Mouse (Mus musculus) liver, embryonic 14.5 days (tissue): ENCODE data around the gene Btc. TPM values are rescaled to one million over a fixed set of nuclear protein-coding genes. Genes with fewer than 3 reads are reported as not detected.

Experiments used
- ATAC-seq: fragments of 200-750 bp; cut with Nextera tagmentation; 2 replicates; pipeline ENCODE4 v1.8.0; 2017; ENCODE audit warnings: moderate number of reproducible peaks, mild to moderate bottlenecking, moderate library complexity; ENCODE audit not compliant: insufficient read depth
- DNase-seq, 3 experiments: peaks; one replicate each; pipeline ENCODE4 v3.0.0-alpha.2; 2012 to 2013; ENCODE audit warnings: low read depth in 3 of 3, low spot score in 3 of 3
- H3K27ac ChIP-seq: fragments of 300-500 bp; sonication (generic); 2 replicates; pipeline ENCODE4 v1.5.1; 2014; ENCODE audit warnings: moderate library complexity, mild to moderate bottlenecking, control low read depth, inconsistent platforms
- H3K27me3 ChIP-seq: fragments of 300-500 bp; sonication (generic); 2 replicates; pipeline ENCODE4 v1.6.1; 2014; ENCODE audit warnings: mild to moderate bottlenecking, low read length, moderate library complexity; ENCODE audit not compliant: control insufficient read depth, insufficient read depth
- H3K36me3 ChIP-seq: fragments of 300-500 bp; sonication (generic); replicated peaks from 2 replicates; pipeline ENCODE4 v1.6.1; 2014; ENCODE audit warnings: low read depth; ENCODE audit not compliant: control insufficient read depth, insufficient read depth
- H3K4me1 ChIP-seq, 2 experiments: fragments of 200-500 bp in 1 of 2; fragments of 300-500 bp in 1 of 2; sonication (generic) in 1 of 2; replicated peaks; 2 replicates each; pipeline ENCODE4 v1.6.1; 2012 to 2014; ENCODE audit warnings: antibody characterized with exemption in 1 of 2, inconsistent platforms in 1 of 2, low read length in 1 of 2; ENCODE audit not compliant: control insufficient read depth in 2 of 2, insufficient read depth in 2 of 2
- H3K4me2 ChIP-seq: fragments of 300-500 bp; sonication (generic); 2 replicates; pipeline ENCODE4 v1.6.1; 2014; ENCODE audit warnings: low read depth, mild to moderate bottlenecking, control low read depth, moderate library complexity
- H3K4me3 ChIP-seq, 2 experiments: fragments of 200-500 bp in 1 of 2; fragments of 300-500 bp in 1 of 2; sonication (generic) in 1 of 2; 2 replicates each; pipeline ENCODE4 v1.5.1; 2012 to 2014; ENCODE audit warnings: low read depth in 2 of 2, low read length in 2 of 2, mild to moderate bottlenecking in 2 of 2, control low read depth in 1 of 2, inconsistent platforms in 1 of 2, moderate library complexity in 1 of 2; ENCODE audit not compliant: insufficient read depth in 1 of 2
- H3K9ac ChIP-seq: fragments of 300-500 bp; sonication (generic); replicated peaks from 2 replicates; pipeline ENCODE4 v1.6.1; 2014; ENCODE audit warnings: mild to moderate bottlenecking, control low read depth, moderate library complexity
- H3K9me3 ChIP-seq: fragments of 300-500 bp; sonication (generic); 2 replicates; pipeline ENCODE4 v1.6.1; 2016; ENCODE audit warnings: low read length, mixed read lengths; ENCODE audit not compliant: control insufficient read depth
- CTCF ChIP-seq: IDR thresholded peaks from 2 replicates; pipeline ENCODE4 v1.5.1; 2016; ENCODE audit warnings: antibody characterized with exemption, low read depth, control low read depth
- EP300 ChIP-seq: IDR thresholded peaks from 2 replicates; pipeline ENCODE4 v1.6.1; 2016; ENCODE audit warnings: antibody characterized with exemption, low read depth
- whole genome bisulfite sequencing: fragments of 180-500 bp; shearing (Covaris S2); extraction: QIAGEN DNeasy Blood & Tissue Kit; methylation state at CpG from one replicate; pipeline ENCODE4 v1.1.7; 2014; ENCODE audit not compliant: insufficient replicate concordance; 5-methylcytosine and 5-hydroxymethylcytosine counted together
- polyA plus RNA-seq, 2 experiments: library from polyadenylated mRNA; depleted of rRNA in 1 of 2; stranded (reverse) in 1 of 2; unstranded in 1 of 2; fragments of >200 nt; fragmentation: Nextera tagmentation in 1 of 2; extraction: Ambion mirVana in 1 of 2; gene quantifications; 2 replicates each; pipeline versions ENCODE4 v1.2.1 to v1.2.3; 2012 to 2014

The Btc gene
- polyA plus RNA-seq, 2 experiments: 0.23 to 0.38 TPM

DNA sequence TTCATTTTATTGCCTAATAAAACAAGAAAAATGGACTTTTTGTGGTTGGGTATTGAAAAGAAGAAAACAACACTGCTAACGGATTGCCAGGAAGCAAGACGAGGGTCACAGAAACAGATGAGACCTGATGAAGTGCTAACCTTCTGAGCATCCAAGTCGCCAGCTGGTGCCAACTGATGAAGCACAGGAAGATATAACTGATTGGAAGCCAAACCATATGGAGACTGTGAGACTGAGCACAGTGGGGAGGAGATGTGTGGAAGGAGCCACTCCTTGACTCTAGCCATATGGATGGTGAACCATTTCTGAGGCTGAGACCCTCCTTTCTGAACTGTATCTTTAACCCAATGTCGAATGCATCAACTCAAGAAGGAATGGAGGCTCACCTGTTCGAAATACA lies 57.1 kb downstream of the Btc start:
- Histone ChIP-seq H3K4me1 (no peaks in the 10 kb centered on the region), H3K9ac (no peak overlapping the region), H3K4me3 (no peak overlapping the region), H3K4me2 (no peak overlapping the region), H3K36me3 (no peaks in the 10 kb centered on the region), H3K27me3 (no peaks in the 10 kb centered on the region), H3K27ac (no peak overlapping the region), H3K9me3 (no peaks in the 10 kb centered on the region)
- ATAC-seq (no peak), DNase-seq (no peak)
- TF ChIP-seq CTCF: no peak
- TF ChIP-seq EP300: no peak
- 51% methylated on average over 5 of the region's 5 CpGs for WGBS

DNA sequence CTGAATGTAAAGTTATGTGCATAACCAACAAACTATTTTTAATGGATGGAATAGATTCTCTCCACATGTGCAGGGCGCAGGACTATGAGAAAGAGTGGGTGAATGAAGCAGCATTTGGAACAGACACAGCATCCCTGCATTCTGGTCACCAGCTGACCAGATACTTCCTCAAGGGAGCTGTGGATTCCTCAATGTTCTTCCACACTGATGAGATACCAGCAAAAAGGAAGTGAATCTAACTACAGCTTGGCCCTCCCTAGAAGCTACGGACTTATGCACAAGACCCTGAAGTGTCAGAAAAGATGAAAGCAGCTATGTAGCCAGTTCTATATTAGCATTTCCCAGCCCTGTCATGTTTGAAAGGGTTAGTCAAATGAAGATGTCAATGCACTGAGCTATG lies 57.7 kb downstream of the Btc start:
- TF ChIP-seq CTCF (no peak), EP300 (no peak)
- WGBS: 45% methylated on average over 2 of the region's 2 CpGs

DNA sequence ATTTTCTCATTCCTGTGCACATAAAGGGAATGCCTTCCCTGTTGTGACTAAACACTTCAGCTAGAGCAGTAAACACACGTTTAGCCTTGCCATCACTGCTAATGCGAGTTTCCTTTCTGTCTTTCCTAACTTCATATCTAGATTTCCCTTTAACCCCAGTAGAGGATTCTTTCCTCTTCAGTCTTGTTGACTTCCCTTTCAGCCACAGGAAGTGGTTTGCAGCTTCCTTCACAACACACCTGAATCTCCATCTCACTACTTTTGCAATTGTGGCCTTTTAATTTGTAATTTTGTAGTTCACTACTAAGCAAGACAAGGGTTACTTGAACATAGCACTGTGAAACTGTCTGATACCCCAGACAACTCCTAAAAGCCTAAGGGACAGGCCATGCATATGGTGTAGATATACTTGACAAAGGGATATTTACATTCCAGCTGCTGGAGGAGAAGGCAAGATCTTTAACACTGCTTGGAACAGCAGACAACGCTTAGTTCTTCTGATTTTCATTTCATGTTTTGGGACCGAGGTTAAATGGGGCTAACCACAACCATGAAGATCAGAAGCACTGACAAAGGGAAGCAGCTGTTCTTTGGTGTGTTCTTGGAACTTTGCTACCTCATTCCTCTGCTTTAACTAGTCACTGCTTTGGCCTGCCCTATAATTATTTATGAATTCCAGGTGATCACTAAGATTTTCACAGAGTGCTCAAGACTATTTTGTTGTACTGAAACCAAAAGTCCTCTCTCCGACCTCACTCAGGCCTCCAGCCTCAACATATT lies 60.6 kb downstream of the Btc start:
- no peaks in the 10 kb centered on the region for H3K27me3 ChIP-seq
- H3K9ac ChIP-seq: no peak overlapping the region
- WGBS: 38% methylated on average over 5 of the region's 5 CpGs
- no peaks in the 10 kb centered on the region for H3K9me3 ChIP-seq
- H3K4me3 ChIP-seq: no peak overlapping the region
- no peak overlapping the region for H3K27ac ChIP-seq
- no peak for ATAC-seq
- no peak overlapping the region for H3K4me2 ChIP-seq
- TF ChIP-seq EP300 (no peak), CTCF (no peak)
- no peak for DNase-seq
- no peaks in the 10 kb centered on the region for H3K4me1 ChIP-seq
- no peaks in the 10 kb centered on the region for H3K36me3 ChIP-seq

More for the DNA sequence above, 57.7 kb downstream of the Btc start:
- ATAC-seq (no peak), DNase-seq (no peak)
- Histone ChIP-seq H3K27ac (no peak overlapping the region), H3K9ac (no peak overlapping the region), H3K4me1 (no peaks in the 10 kb centered on the region), H3K36me3 (no peaks in the 10 kb centered on the region), H3K4me3 (no peak overlapping the region), H3K9me3 (no peaks in the 10 kb centered on the region), H3K4me2 (no peak overlapping the region), H3K27me3 (no peaks in the 10 kb centered on the region)

GRCm38 (mm10) chr5:91334227-91334626 lies 68.6 kb downstream of the Btc start:
- TF ChIP-seq EP300: no peak
- no peak overlapping the region for H3K4me3 ChIP-seq
- ATAC-seq (no peak), DNase-seq (no peak)
- H3K4me2 ChIP-seq: no peak overlapping the region
- H3K4me1 ChIP-seq: no peaks in the 10 kb centered on the region
- no peak overlapping the region for H3K27ac ChIP-seq
- no peaks in the 10 kb centered on the region for H3K27me3 ChIP-seq
- H3K9me3 ChIP-seq: no peaks in the 10 kb centered on the region
- no peaks in the 10 kb centered on the region for H3K36me3 ChIP-seq
- H3K9ac ChIP-seq: no peak overlapping the region
- 59% methylated on average over 4 of the region's 4 CpGs for WGBS

DNA sequence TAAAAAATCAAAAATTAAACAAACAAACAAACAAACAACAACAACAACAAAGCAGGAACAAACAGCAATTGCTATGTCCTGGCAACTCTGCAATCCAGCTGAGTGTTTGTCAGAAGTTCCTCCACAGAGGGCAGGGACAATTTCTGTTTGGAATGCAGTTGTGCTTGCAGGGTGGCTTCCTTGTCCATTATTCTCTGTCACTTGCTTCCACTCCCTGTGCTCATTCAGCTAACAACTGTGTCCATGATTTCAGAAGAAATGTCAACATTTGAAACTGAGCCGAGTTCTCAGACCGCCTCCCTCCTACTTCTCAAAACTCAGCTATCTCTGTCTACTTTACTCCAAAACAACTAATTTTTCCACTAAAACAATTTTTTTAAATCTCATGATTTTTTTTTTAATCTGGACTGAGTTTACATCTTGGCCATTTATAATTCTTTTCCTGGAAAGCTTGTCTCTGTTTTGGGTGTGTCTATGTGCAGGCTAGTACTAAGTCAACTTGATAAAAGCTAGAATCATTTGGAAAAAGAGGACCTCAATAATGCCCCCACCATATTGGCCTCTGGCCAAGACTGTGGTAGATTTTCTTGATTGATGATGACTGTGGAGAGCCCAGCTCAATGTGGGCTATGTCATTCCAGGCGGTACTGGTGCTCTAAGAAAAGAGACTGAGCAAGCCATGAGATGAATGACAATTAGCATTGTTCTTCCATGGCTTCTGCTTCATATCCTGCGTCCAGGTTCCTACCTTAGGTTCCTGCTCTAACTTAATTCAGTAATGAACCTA lies 70.5 kb downstream of the Btc start:
- 57% methylated on average over 4 of the region's 4 CpGs for WGBS
- ATAC-seq: no peak
- H3K36me3 ChIP-seq: no peaks in the 10 kb centered on the region
- no peak overlapping the region for H3K9ac ChIP-seq
- H3K27ac ChIP-seq: no peak overlapping the region
- H3K4me1 ChIP-seq: no peaks in the 10 kb centered on the region
- TF ChIP-seq EP300: no peak
- TF ChIP-seq CTCF: no peak
- no peaks in the 10 kb centered on the region for H3K27me3 ChIP-seq
- no peak overlapping the region for H3K4me3 ChIP-seq
- H3K4me2 ChIP-seq: no peak overlapping the region
- H3K9me3 ChIP-seq: no peaks in the 10 kb centered on the region
- DNase-seq: no peak
